Mouse (Mus musculus) olfactory bulb, adult 2 months (tissue): ENCODE measurements at regions not wholly inside any gene's neighbourhood (a gene's known extent, or its start where the extent isn't known, plus 50 kb on each side); places are given as distances from the start of the nearest gene placed in this dataset.
"Not testable (repeated sequence)": the region's sequence is repeated elsewhere in the genome, so short reads cannot be mapped to it uniquely, and the experiment has no call there.

Experiments
- H3K27ac ChIP-seq: fragments of 200-500 bp; 2 replicates; pipeline ENCODE4 v1.5.1; 2012; ENCODE audit warnings: low read depth, low read length; ENCODE audit not compliant: insufficient read depth
- H3K4me1 ChIP-seq: fragments of 200-500 bp; 2 replicates; pipeline ENCODE4 v1.6.1; 2012; ENCODE audit warnings: low read length; ENCODE audit not compliant: control insufficient read depth, insufficient read depth
- H3K4me3 ChIP-seq: fragments of 200-500 bp; 2 replicates; pipeline ENCODE4 v1.5.1; 2012; ENCODE audit warnings: mild to moderate bottlenecking, low read depth, low read length, moderate library complexity; ENCODE audit not compliant: insufficient read depth
- CTCF ChIP-seq: fragments of 200-500 bp; IDR thresholded peaks from 2 replicates; pipeline ENCODE4 v1.5.1; 2012; ENCODE audit warnings: low read depth, mild to moderate bottlenecking, low read length, moderate library complexity; ENCODE audit not compliant: insufficient read depth
- POLR2A ChIP-seq: fragments of 200-500 bp; IDR thresholded peaks from 2 replicates; pipeline ENCODE4 v1.6.1; 2012; ENCODE audit warnings: mild to moderate bottlenecking, low read depth, low read length, moderate library complexity; ENCODE audit not compliant: insufficient read depth
- WGBS: fragments of 180-500 bp; shearing (Covaris S2); methylation state at CpG from one replicate; pipeline ENCODE4 v1.1.7; 2018; 5-methylcytosine and 5-hydroxymethylcytosine counted together

- H3K27ac ChIP-seq, result no peak overlapping the region
- no peaks in the 10 kb centered on the region for H3K4me1 ChIP-seq
- H3K4me3 ChIP-seq, result no peak overlapping the region
- WGBS, result 64% methylated on average over 6 of the region's 6 CpGs
- TF ChIP-seq CTCF (no peak), POLR2A (no peak)
Observed at GRCm38 (mm10) chr5:102123285-102123684, 53.6 kb upstream of the Wdfy3 start.

- WGBS, result 17% methylated on average over 3 of the region's 3 CpGs
- TF ChIP-seq POLR2A (no peak), CTCF (peak; percentile 53)
- H3K4me1 ChIP-seq, result no peaks in the 10 kb centered on the region
- H3K27ac ChIP-seq, result no peak overlapping the region
- no peak overlapping the region for H3K4me3 ChIP-seq
Observed at GRCm38 (mm10) chr5:102126737-102127136, 57.0 kb upstream of the Wdfy3 start.

- Histone ChIP-seq H3K27ac (no peak overlapping the region), H3K4me3 (no peak overlapping the region), H3K4me1 (no peaks in the 10 kb centered on the region)
- TF ChIP-seq CTCF (no peak), POLR2A (no peak)
- WGBS, result 83% methylated on average over 4 of the region's 4 CpGs
Observed at GRCm38 (mm10) chr5:102147991-102148390, 78.3 kb upstream of the Wdfy3 start.

- no peaks in the 10 kb centered on the region for H3K4me1 ChIP-seq
- WGBS, result 39% methylated on average over 14 of the region's 14 CpGs
- H3K27ac ChIP-seq, result no peak overlapping the region
- TF ChIP-seq POLR2A (no peak), CTCF (no peak)
- no peak overlapping the region for H3K4me3 ChIP-seq
Observed at GRCm38 (mm10) chr5:102149481-102150129, 79.9 kb upstream of the Wdfy3 start.

- WGBS, result 61% methylated on average over 2 of the region's 2 CpGs
- Histone ChIP-seq H3K4me1 (no peaks in the 10 kb centered on the region), H3K27ac (no peak overlapping the region), H3K4me3 (no peak overlapping the region)
- TF ChIP-seq POLR2A, result no peak
- TF ChIP-seq CTCF, result no peak
Observed at GRCm38 (mm10) chr5:102159621-102160020, 89.9 kb upstream of the Wdfy3 start.

- Histone ChIP-seq H3K27ac (no peak overlapping the region), H3K4me1 (no peaks in the 10 kb centered on the region), H3K4me3 (no peak overlapping the region)
- no peak for TF ChIP-seq POLR2A
- no peak for TF ChIP-seq CTCF
- 71% methylated on average over 4 of the region's 4 CpGs for WGBS
Observed at GRCm38 (mm10) chr5:102167981-102168380, 98.3 kb upstream of the Wdfy3 start.

- H3K4me3 ChIP-seq, result no peak overlapping the region
- 52% methylated on average over 3 of the region's 3 CpGs for WGBS
Observed at GRCm38 (mm10) chr5:102171808-102172207, 102.1 kb upstream of the Wdfy3 start.

GRCm38 (mm10) chr5:102180250-102180649, 110.5 kb upstream of the Wdfy3 start:
- 63% methylated on average over 8 of the region's 8 CpGs for WGBS
- H3K4me1 ChIP-seq, result no peaks in the 10 kb centered on the region; the same call in 1 of the 2 replicates
- no peak overlapping the region for H3K27ac ChIP-seq
- no peak for TF ChIP-seq POLR2A
- H3K4me3 ChIP-seq, result no peak overlapping the region

More at GRCm38 (mm10) chr5:102171808-102172207, 102.1 kb upstream of the Wdfy3 start:
- Histone ChIP-seq H3K27ac (no peak overlapping the region), H3K4me1 (no peaks in the 10 kb centered on the region)
- TF ChIP-seq POLR2A (no peak), CTCF (no peak)

- not testable (repeated sequence) for H3K4me3 ChIP-seq, H3K4me1 ChIP-seq, H3K27ac ChIP-seq
- WGBS, result 90% methylated on average over 4 of the region's 4 CpGs
Observed at GRCm38 (mm10) chr5:102188951-102189350, 119.2 kb upstream of the Wdfy3 start.

GRCm38 (mm10) chr5:102206456-102206855, 136.7 kb upstream of the Wdfy3 start:
- H3K4me3 ChIP-seq, result no peak overlapping the region
- 47% methylated on average over 4 of the region's 4 CpGs for WGBS
- no peaks in the 10 kb centered on the region for H3K4me1 ChIP-seq
- TF ChIP-seq POLR2A (no peak), CTCF (no peak)
- H3K27ac ChIP-seq, result no peak overlapping the region
